ENCODE assay signal across 8 mouse cellular contexts in the genomic region with DNA sequence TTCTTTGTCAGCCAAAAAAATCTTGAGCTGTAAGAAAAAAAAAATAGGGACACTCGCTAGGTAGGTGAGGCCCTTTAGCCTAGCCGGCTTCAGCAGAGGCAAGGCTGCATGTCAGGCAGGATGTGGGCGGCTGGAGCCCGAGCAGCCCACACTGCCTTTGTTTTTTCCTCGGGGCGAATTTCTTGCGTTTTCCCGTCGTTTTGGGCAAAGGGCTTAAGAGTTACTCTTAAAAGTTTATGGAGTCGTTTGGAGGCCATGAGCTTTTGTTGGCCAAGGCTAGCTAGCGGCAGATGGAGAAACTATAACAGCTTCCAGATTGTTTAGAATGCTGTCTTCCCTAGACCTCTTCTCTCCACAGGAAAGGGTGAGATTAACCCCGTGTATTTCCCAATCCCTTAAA. TPM values are rescaled to one million over a fixed set of nuclear protein-coding genes. Genes with fewer than 3 reads are reported as not detected.
A peak's percentile ranks its signal among the peaks of the same experiment; 100 is the strongest.
DNase-seq lines count a peak whose midpoint lies in the region; ATAC-seq lines count a peak whose summit lies in the region.

No protein-coding gene starts in this region.

- peak overlapping the region; percentile 86 for H3K4me2 ChIP-seq in kidney, embryonic 15.5 days

- peak overlapping the region; percentile 70 for H3K9ac ChIP-seq in kidney, embryonic 15.5 days

- 1% methylated on average over 12 of the region's 12 CpGs for WGBS in kidney, embryonic 15.5 days
- WGBS in macrophage (ENCODE audit: missing documents), result 7% methylated on average over 12 of the region's 12 CpGs

- no peak for DNase-seq in kidney, adult 18-20 months
- peak; percentile 35 for DNase-seq in forelimb bud, embryonic 11.5 days (ENCODE audit: low read depth, low spot score)
- DNase-seq in left cerebral cortex, adult 18-20 months (ENCODE audit: low spot score in 2 of 2), result no peak
- DNase-seq in cerebellum, adult 11-12 months, result no peak
- no peak for DNase-seq in right cerebral cortex, adult 2 months (ENCODE audit: low spot score in 2 of 2)

- no peaks in the 10 kb centered on the region for H3K27me3 ChIP-seq in kidney, embryonic 15.5 days

- H3K79me2 ChIP-seq in macrophage (ENCODE audit: inconsistent target), result peaks cover 11% of the 10 kb centered on the region; the same call in 1 of the 2 replicates

- 0 out of 2 replicates have a peak, but pooled peaks have one; percentile 44 for ATAC-seq in kidney, embryonic 15.5 days (replicated peaks; ENCODE audit: low FRiP score)
- peak; percentile 76 for ATAC-seq in activated CD4-positive, CD25-positive, alpha-beta regulatory T cell, adult 4 months

- no peaks in the 10 kb centered on the region for H3K9me3 ChIP-seq in kidney, embryonic 15.5 days (replicated peaks)

- H3K36me3 ChIP-seq in kidney, embryonic 15.5 days, result peaks cover 41% of the 10 kb centered on the region
- peaks cover 39% of the 10 kb centered on the region for H3K36me3 ChIP-seq in macrophage (ENCODE audit: inconsistent target)

- H3K4me1 ChIP-seq in kidney, embryonic 15.5 days, result peaks cover 14% of the 10 kb centered on the region

- peak overlapping the region; percentile 89 for H3K27ac ChIP-seq in kidney, embryonic 15.5 days
- H3K27ac ChIP-seq in macrophage, result peak overlapping the region; percentile 56

- H3K4me3 ChIP-seq in kidney, embryonic 15.5 days (replicated peaks), result peak overlapping the region; percentile 70
- H3K4me3 ChIP-seq in macrophage (ENCODE audit: inconsistent target), result peak overlapping the region; percentile 75

RNA-seq across cellular contexts. Expression of a gene that starts 0.7 kb away (rescaled TPM):
- polyA plus RNA-seq in kidney, embryonic 15.5 days (2015; fragmentation: Nextera tagmentation; extraction: Ambion mirVana), result 64.0 and 69.0 TPM in 2 replicates
- 100 to 1,000 TPM in 1 of 2 experiments, 10 to 100 TPM in 1; 79.7 to 111 TPM for polyA plus RNA-seq in activated CD4-positive, CD25-positive, alpha-beta regulatory T cell, adult 4 months (2017; shearing (Covaris generic))
- total RNA-seq in macrophage (2018; cell fraction: chromatin; rRNA removed), result 10 to 100 TPM in 1 of 26 experiments, 1 to 10 TPM in 25; 1.3 to 13.1 (median 3.9) TPM
- 10 to 100 TPM; 25.4 to 43.5 (median 34.8) TPM for total RNA-seq in macrophage (2018; cell fraction: cytosol; rRNA removed)
- total RNA-seq in macrophage (2018; cell fraction: nucleus; rRNA removed), result 10 to 100 TPM in 7 of 26 experiments, 1 to 10 TPM in 19; 3.1 to 12.3 (median 7.4) TPM
- 36.6 to 58.6 TPM (median 40.3 TPM) in 3 replicates for polyA plus RNA-seq in macrophage (2018)
- total RNA-seq in left cerebral cortex, adult 18-20 months (2021), result 10 to 100 TPM; 37.2 TPM

RNA-seq across cellular contexts. Expression of a gene that starts 33.1 kb away (rescaled TPM):
- polyA plus RNA-seq in kidney, embryonic 15.5 days (2015; fragmentation: Nextera tagmentation; extraction: Ambion mirVana), result 53.2 and 56.2 TPM in 2 replicates
- 10 to 100 TPM; 36.4 to 47.3 TPM for polyA plus RNA-seq in activated CD4-positive, CD25-positive, alpha-beta regulatory T cell, adult 4 months (2017; shearing (Covaris generic))
- total RNA-seq in macrophage (2018; cell fraction: chromatin; rRNA removed), result 10 to 100 TPM in 24 of 26 experiments, 1 to 10 TPM in 2; 9.1 to 53.1 (median 35.0) TPM
- 10 to 100 TPM; 19.2 to 37.2 (median 28.1) TPM for total RNA-seq in macrophage (2018; cell fraction: cytosol; rRNA removed)
- 10 to 100 TPM; 12.1 to 48.2 (median 27.0) TPM for total RNA-seq in macrophage (2018; cell fraction: nucleus; rRNA removed)
- polyA plus RNA-seq in macrophage (2018), result 23.5 to 52.4 TPM (median 43.2 TPM) in 3 replicates
- 10 to 100 TPM; 49.6 to 49.8 TPM for total RNA-seq in left cerebral cortex, adult 18-20 months (2021)

RNA-seq across cellular contexts. Expression of a gene that starts 52.3 kb away (rescaled TPM):
- 2.8 and 3.4 TPM in 2 replicates for polyA plus RNA-seq in kidney, embryonic 15.5 days (2015; fragmentation: Nextera tagmentation; extraction: Ambion mirVana)
- polyA plus RNA-seq in activated CD4-positive, CD25-positive, alpha-beta regulatory T cell, adult 4 months (2017; shearing (Covaris generic)), result under 1 TPM in 1 of 2 experiments, not detected in 1; 0.33 TPM
- under 1 TPM in 1 of 26 experiments, not detected in 25; 0.70 TPM for total RNA-seq in macrophage (2018; cell fraction: chromatin; rRNA removed)
- total RNA-seq in macrophage (2018; cell fraction: cytosol; rRNA removed), result 1 to 10 TPM in 4 of 26 experiments, under 1 TPM in 17, not detected in 5; 0.10 to 1.2 (median 0.62) TPM
- under 1 TPM in 2 of 26 experiments, not detected in 24; 0.45 to 0.48 TPM for total RNA-seq in macrophage (2018; cell fraction: nucleus; rRNA removed)
- polyA plus RNA-seq in macrophage (2018), result 0.62 to 1.8 TPM (median 0.96 TPM) in 3 replicates
- 1 to 10 TPM; 1.9 TPM for total RNA-seq in left cerebral cortex, adult 18-20 months (2021)
